Mouse (Mus musculus) macrophage (primary cell): ENCODE measurements around the gene Spn. TPM values are rescaled to one million over a fixed set of nuclear protein-coding genes. Genes with fewer than 3 reads are reported as not detected.

Experiments
- H3K27ac ChIP-seq: fragments of 350-480 bp; formaldehyde crosslinking; 2 replicates; pipeline ENCODE4 v1.9.0; 2021
- H3K36me3 ChIP-seq: fragments of 350-480 bp; formaldehyde crosslinking; 2 replicates; pipeline ENCODE4 v1.9.0; 2021; ENCODE audit errors: inconsistent target
- H3K4me3 ChIP-seq: fragments of 350-480 bp; formaldehyde crosslinking; 2 replicates; pipeline ENCODE4 v1.9.0; 2021; ENCODE audit errors: inconsistent target
- H3K79me2 ChIP-seq: fragments of 350-480 bp; formaldehyde crosslinking; 2 replicates; pipeline ENCODE4 v1.9.0; 2021; ENCODE audit errors: inconsistent target
- WGBS: methylation state at CpG from one replicate; pipeline ENCODE4 v1.1.7; 2026; ENCODE audit warnings: inconsistent platforms; ENCODE audit not compliant: missing documents; 5-methylcytosine and 5-hydroxymethylcytosine counted together
- polyA plus RNA-seq: library from polyadenylated mRNA; stranded (reverse); fragments of 250-400 nt; gene quantifications from 3 replicates; pipeline ENCODE4 v1.2.4, GENCODE M21; 2018; ENCODE audit warnings: inconsistent platforms

Gene Spn
- polyA plus RNA-seq, 1 experiment from 2014 or later = 3.8 TPM

GRCm38 (mm10) chr7:127104560-127105332 lies 32.9 kb downstream of the Spn start:
- Histone ChIP-seq H3K4me3 (no peak overlapping the region), H3K36me3 (no peaks in the 10 kb centered on the region), H3K27ac (no peak overlapping the region), H3K79me2 (no peaks in the 10 kb centered on the region)
- 17% methylated on average over 16 of the region's 17 CpGs for WGBS

GRCm38 (mm10) chr7:127103960-127104359 lies 33.7 kb downstream of the Spn start:
- Histone ChIP-seq H3K27ac (no peak overlapping the region), H3K36me3 (no peaks in the 10 kb centered on the region), H3K79me2 (no peaks in the 10 kb centered on the region), H3K4me3 (no peak overlapping the region)
- 73% methylated on average over 6 of the region's 6 CpGs for WGBS

DNA sequence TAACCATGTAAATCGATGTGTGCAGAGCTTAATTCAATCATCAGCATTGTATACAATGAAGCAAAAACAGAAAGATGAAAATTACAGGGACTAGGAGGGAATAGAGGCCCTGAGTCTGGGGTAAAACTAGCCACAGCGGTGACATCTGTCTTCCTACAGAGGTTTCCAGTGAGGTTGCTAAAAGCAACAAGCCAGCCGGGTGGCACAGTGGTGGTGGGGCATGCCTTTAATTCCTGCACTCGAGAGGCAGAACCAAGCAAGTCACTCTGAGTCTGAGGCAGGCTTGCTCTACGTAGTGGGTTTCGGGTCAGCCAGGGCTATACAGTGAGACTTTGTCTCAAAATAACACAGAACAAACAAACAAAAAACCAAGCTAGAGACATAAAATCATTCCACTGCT lies 35.5 kb downstream of the Spn start:
- no peaks in the 10 kb centered on the region for H3K36me3 ChIP-seq
- no peak overlapping the region for H3K4me3 ChIP-seq
- 74% methylated on average over 6 of the region's 6 CpGs for WGBS
- no peak overlapping the region for H3K27ac ChIP-seq
- H3K79me2 ChIP-seq = no peaks in the 10 kb centered on the region

DNA sequence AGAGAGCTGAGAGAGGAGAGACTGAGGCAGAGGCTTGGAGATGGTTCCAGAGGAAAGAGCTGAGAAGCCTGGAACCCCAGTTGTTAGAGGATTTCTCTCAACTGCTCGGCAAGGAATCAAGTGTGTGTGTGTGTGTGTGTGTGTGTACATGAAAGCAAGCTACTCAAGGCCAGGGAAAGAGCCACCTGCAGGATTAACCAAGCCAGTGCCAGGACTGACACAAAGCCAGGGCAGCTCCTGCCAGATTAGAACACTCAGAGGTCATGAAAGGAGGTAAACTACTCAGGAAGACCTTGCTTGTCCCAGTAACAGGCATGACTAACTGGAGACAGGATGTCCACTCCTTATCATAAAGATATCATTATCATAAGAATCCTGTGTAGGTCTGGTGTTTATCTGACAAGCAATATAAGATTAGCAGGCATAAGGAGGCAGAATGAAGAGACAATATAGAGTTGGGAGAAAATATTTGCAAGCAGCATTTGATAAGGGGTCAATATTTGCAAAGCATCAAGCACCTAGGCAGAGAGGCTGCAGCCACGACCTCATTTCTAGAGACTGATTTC lies 36.1 kb downstream of the Spn start:
- WGBS = 15% methylated on average over 2 of the region's 2 CpGs
- no peak overlapping the region for H3K27ac ChIP-seq
- H3K4me3 ChIP-seq = no peak overlapping the region
- no peaks in the 10 kb centered on the region for H3K36me3 ChIP-seq
- H3K79me2 ChIP-seq = no peaks in the 10 kb centered on the region

DNA sequence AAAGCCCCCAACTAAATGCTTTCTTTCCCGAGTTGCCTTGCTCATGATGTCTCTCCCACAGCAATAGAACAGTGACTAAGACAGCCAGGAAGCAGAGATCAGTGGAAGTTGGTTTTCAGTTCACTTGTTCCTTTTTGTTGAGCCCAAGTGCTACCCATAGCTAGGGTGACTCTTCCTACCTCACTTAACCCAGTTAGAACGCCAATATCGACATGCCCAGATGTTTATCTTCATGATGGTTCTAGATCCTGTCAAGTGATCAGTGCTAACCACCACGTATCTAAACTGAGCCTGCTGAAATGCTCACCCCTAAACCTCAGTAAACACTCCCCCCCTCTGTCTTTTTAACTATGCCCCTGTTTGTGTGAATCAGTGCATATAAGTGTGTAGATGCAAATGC lies 38.1 kb downstream of the Spn start:
- Histone ChIP-seq H3K27ac (no peak overlapping the region), H3K36me3 (no peaks in the 10 kb centered on the region; the same call in 1 of the 2 replicates), H3K79me2 (no peaks in the 10 kb centered on the region), H3K4me3 (no peak overlapping the region)
- WGBS = 60% methylated on average over 4 of the region's 4 CpGs

DNA sequence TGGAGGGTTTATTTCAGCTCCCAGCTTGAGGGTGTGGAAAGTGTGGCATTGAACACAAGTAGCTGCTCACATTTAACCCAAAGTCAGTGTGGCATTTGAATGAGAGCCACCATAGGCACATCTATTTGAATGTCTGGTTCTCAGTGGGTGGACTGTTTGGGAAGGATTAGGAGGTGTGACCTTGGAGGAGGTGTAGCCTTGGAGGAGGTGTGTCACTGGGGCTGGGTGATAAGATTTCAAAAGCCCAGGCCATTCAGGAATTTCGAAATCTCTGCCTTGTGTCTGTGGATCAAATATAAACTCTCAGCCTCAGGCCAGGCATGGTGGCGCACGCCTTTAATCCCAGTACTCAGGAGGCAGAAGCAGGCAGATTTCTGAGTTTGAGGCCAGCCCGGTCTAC lies 38.7 kb downstream of the Spn start:
- H3K36me3 ChIP-seq = no peaks in the 10 kb centered on the region; the same call in 1 of the 2 replicates
- WGBS = 88% methylated on average over 4 of the region's 4 CpGs
- H3K27ac ChIP-seq = no peak overlapping the region
- H3K79me2 ChIP-seq = no peaks in the 10 kb centered on the region
- no peak overlapping the region for H3K4me3 ChIP-seq

- peaks cover 4% of the 10 kb centered on the region for H3K79me2 ChIP-seq
- H3K36me3 ChIP-seq = no peaks in the 10 kb centered on the region; the same call in 1 of the 2 replicates
- no peak overlapping the region for H3K4me3 ChIP-seq
- H3K27ac ChIP-seq = no peak overlapping the region
- 87% methylated on average over 5 of the region's 5 CpGs for WGBS
Observed at GRCm38 (mm10) chr7:127098521-127098920, 39.1 kb downstream of the Spn start.

DNA sequence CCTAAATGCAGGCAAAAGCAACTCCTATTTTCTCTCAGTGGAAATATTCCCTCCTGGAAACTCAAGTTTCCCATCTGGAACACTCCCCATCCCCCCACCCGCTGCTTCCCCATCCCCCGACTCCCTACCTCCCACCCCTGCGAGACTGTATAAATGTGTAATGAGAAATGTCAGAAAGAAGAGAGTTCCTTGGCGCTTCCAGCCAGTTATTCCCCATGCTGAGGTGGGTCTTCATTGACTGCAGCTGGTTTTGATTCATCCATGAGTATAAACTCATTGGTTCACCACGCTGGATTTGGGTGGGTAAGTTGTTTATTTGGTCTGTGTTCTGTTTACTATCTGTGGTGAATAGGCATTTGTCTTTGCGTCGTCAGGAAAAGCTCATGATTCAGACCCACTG lies 41.2 kb downstream of the Spn start:
- 96% methylated on average over 4 of the region's 7 CpGs for WGBS
- no peak overlapping the region for H3K27ac ChIP-seq
- no peak overlapping the region for H3K4me3 ChIP-seq
- peaks cover 25% of the 10 kb centered on the region for H3K79me2 ChIP-seq
- peaks cover 11% of the 10 kb centered on the region; the same call in 1 of the 2 replicates for H3K36me3 ChIP-seq

DNA sequence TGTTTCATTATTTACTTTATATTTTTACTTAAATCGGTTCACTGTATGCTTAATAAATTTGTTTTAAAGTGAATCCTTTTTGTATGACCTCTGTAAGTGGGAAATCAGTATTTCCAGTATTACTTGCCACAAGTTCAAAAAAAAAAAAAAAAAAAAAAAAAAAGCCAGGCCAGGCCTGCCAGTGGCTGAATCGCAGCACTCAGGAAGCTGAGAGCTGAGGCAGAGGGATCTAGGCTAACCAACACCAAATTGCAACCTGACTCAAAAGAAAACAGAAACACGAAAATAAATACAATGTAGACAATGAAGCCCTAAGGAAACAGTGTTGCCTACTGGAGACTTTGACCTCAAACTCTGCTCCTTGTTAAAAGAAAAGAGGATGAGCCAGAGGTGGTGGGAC lies 43.7 kb downstream of the Spn start:
- Histone ChIP-seq H3K27ac (no peak overlapping the region), H3K36me3 (peaks cover 11% of the 10 kb centered on the region; the same call in 1 of the 2 replicates), H3K4me3 (no peak overlapping the region), H3K79me2 (peaks cover 26% of the 10 kb centered on the region)
- 68% methylated on average over 3 of the region's 3 CpGs for WGBS

DNA sequence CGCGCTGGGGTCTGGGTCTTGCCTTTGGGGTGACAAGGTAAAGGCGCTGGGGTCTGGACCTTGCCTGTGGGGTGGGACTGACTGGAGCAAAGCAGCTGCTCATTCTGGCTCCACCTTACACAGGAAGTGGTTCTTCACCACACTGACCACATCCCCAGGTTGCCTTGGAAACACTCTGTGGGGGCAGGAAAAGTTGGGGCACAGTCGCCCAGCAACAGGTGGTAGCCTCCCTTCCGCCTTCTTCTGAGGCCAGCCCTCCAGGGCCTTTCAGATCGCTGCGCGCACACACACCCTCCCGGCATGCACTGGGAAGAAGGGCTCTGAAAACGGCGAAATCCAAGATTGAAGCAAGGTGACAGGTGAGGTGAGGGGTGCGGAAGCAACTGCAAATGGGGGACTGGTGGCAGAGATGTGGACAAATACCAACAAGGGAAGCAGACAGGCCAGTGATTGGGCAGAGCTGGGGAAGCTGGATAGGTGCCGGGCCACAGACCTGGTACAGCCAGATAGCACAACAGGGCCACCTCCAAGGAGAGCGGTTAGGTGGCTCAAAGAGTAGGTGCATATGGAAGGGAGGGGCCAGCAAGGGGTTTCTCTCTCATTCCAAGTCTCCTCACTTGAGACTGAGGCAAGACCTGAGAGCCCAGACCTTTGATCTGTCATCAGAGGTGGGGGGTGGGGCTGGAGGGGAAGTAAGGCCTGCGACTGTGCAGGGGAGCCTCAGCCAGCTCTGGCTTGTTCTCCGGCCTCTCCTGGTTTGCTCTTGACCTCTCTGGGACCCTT lies 46.3 kb downstream of the Spn start, which contains the start of gene AI467606:
AI467606 (plus strand) TSS at position 246 of the 783 bp plus-strand sequence.
- H3K79me2 ChIP-seq = peaks cover 26% of the 10 kb centered on the region
- peak within 1 kb of the TSS; percentile 86 for H3K27ac ChIP-seq
- H3K36me3 ChIP-seq = peaks cover 11% of the 10 kb centered on the region; the same call in 1 of the 2 replicates
- peak within 1 kb of the TSS; percentile 87 for H3K4me3 ChIP-seq
- WGBS = 1% methylated on average over 16 of the region's 16 CpGs

GRCm38 (mm10) chr7:127090154-127091113 lies 47.2 kb downstream of the Spn start:
- Histone ChIP-seq H3K36me3 (peaks cover 11% of the 10 kb centered on the region; the same call in 1 of the 2 replicates), H3K27ac (peak overlapping the region; percentile 86), H3K4me3 (peak overlapping the region; percentile 87), H3K79me2 (peaks cover 26% of the 10 kb centered on the region)
- 35% methylated on average over 20 of the region's 20 CpGs for WGBS

GRCm38 (mm10) chr7:127088901-127089845 lies 48.5 kb downstream of the Spn start:
- WGBS = 25% methylated on average over 27 of the region's 27 CpGs
- no peak overlapping the region for H3K27ac ChIP-seq
- H3K36me3 ChIP-seq = peaks cover 11% of the 10 kb centered on the region; the same call in 1 of the 2 replicates
- H3K4me3 ChIP-seq = no peak overlapping the region
- peaks cover 26% of the 10 kb centered on the region for H3K79me2 ChIP-seq

DNA sequence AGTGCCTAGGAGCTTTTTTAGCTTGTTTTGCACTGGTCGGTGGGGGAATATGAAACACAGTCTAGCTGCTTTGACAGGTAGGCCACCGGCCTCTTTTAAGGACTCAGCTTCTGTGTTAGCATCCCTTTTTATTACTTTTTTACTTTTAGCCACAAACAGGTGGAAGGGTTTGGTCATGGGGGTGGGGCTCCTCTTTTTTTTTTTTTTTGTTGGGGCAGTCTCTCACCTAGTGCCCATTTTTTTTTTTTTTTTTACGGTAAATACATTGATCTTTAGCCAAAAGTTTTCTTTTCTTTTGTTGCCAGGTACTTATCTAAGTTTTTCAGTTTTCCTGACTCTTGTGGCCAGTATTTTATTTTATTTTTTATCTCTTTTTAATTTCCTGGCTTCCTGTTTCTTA lies 49.5 kb downstream of the Spn start:
- Histone ChIP-seq H3K27ac (no peak overlapping the region), H3K79me2 (peaks cover 18% of the 10 kb centered on the region), H3K4me3 (no peak overlapping the region), H3K36me3 (peaks cover 7% of the 10 kb centered on the region; the same call in 1 of the 2 replicates)
- WGBS = 82% methylated on average over 2 of the region's 3 CpGs
